Mouse (Mus musculus): Measurements from ENCODE around the gene Cldn14.

Gene Cldn14

GRCm38 (mm10) chr16:93942796-93943502 lies 65.7 kb downstream of the Cldn14 start:
- no peak for DNase-seq

- DNase-seq, result no peak
Measured at GRCm38 (mm10) chr16:93941781-93942567, 66.7 kb downstream of the Cldn14 start.

- no peak for DNase-seq
Measured at GRCm38 (mm10) chr16:93939961-93940360, 68.7 kb downstream of the Cldn14 start.

- peak; percentile 83 for DNase-seq
Measured at GRCm38 (mm10) chr16:93938400-93938846, 70.2 kb downstream of the Cldn14 start.

- no peak for DNase-seq
Measured at GRCm38 (mm10) chr16:93935009-93935408, 73.6 kb downstream of the Cldn14 start.

GRCm38 (mm10) chr16:93934588-93934987 lies 74.0 kb downstream of the Cldn14 start:
- DNase-seq, result no peak

- no peak for DNase-seq
Measured at GRCm38 (mm10) chr16:93932185-93933168, 76.2 kb downstream of the Cldn14 start.

- DNase-seq, result no peak
Measured at GRCm38 (mm10) chr16:93929370-93930032, 79.1 kb downstream of the Cldn14 start.

- DNase-seq, result no peak
Measured at GRCm38 (mm10) chr16:93925684-93926247, 82.9 kb downstream of the Cldn14 start.

- no peak for DNase-seq
Measured at GRCm38 (mm10) chr16:93923788-93924187, 84.8 kb downstream of the Cldn14 start.

GRCm38 (mm10) chr16:93922835-93923389 lies 85.7 kb downstream of the Cldn14 start:
- no peak for DNase-seq

- no peak for DNase-seq
Measured at GRCm38 (mm10) chr16:93920673-93921072, 88.0 kb downstream of the Cldn14 start.

GRCm38 (mm10) chr16:93919189-93919588 lies 89.4 kb downstream of the Cldn14 start:
- DNase-seq, result no peak

GRCm38 (mm10) chr16:93918679-93919060 lies 90.0 kb downstream of the Cldn14 start:
- no peak for DNase-seq

- DNase-seq, result peak; percentile 92
Measured at GRCm38 (mm10) chr16:93917712-93918678, 90.6 kb downstream of the Cldn14 start.

GRCm38 (mm10) chr16:93915338-93915849 lies 93.2 kb downstream of the Cldn14 start:
- DNase-seq, result peak; percentile 69

- peak; percentile 35 for DNase-seq
Measured at GRCm38 (mm10) chr16:93913881-93914576, 94.6 kb downstream of the Cldn14 start.

GRCm38 (mm10) chr16:93912808-93913207 lies 95.8 kb downstream of the Cldn14 start:
- no peak for DNase-seq

GRCm38 (mm10) chr16:93912158-93912557 lies 96.5 kb downstream of the Cldn14 start:
- no peak for DNase-seq
